Mouse (Mus musculus): ENCODE measurements around the gene Rtp4.

Gene Rtp4

DNA sequence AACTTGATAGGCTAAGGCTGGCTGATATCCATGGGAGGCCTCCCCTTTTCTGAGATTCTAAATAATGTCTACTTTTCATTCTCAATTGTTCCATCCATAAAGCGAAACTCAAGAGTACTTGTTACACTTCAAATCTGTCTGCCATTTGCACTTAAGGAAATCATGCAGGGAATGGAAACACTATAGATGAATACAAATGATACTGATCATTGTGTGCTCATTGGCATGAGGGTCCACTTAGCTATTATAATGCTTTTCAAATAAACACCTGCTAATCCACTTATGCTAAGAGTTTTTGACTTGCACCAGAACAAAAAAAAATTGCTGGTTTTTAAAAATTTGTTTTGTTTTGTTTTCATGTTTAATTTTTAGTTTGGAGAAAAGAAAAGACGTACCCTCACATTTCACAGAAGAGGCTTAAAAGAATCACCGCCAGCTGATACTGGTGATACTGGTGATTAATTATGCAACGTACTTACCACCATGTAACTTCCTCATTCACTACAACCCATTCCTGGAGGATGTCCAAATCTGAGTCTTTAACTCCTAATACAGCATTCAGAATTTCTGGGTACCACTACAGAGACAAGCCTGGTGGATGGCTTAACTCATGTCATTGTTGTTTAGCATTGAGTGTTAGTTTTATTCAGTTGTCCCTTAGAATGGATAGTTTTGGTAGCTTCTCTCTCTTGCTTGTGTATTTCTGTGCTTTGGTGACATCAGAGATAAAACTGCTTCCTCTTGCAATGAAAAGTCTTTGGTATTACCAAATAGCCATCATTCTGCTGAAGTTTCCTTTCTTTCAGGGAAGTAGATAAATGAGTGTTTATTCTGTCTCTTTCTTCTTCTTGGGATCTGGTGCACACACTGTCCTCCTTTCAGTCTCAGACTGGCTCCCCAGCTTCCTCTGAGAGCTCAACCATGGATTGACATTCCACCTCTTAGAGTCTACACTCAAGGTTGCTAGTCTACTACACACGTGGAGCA, 71.3 kb downstream of the Rtp4 start:
- DNase-seq (ENCODE audit: low spot score): no peak

DNA sequence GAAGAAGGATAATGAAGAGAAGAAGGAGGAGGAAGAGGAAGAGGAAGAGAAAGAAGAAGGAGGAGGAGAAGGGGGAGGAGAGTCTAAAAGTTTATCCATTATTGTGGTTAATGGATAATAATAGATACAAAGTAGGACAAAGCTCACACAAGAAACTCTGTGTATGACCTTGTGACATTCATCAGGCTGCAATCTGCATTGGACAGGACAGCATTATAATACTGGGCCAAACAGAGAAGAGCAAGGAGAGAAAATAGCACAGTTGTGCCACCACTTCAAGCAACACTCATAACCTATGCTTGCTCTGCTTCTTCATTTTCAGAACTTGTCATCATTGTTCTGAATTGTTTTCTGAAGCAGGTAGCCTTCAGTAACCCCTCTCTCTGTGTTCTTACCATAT, 72.4 kb downstream of the Rtp4 start:
- DNase-seq (ENCODE audit: low spot score): no peak

DNA sequence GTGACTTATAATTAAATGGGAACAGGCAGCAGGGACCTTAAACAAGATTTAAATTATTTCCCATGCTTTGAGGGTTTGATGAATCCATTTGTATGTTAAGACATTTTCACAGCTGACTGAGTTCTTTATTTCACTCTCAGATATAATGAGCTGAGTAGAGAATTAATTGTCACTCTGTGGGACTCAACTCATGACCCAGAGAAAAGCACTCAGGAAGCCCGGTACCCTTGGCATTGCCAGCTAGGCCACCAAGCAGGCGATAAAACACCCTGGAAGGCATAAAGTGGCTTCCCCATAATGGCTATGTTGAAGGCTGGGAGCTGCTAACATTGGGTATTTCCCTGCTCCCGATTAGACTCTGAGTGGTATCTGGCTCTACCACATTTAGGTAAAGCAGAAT, 76.6 kb downstream of the Rtp4 start:
- DNase-seq (ENCODE audit: low spot score): no peak

- DNase-seq (ENCODE audit: low spot score): no peak
Measured at GRCm38 (mm10) chr16:23597968-23598367, 77.9 kb downstream of the Rtp4 start.

DNA sequence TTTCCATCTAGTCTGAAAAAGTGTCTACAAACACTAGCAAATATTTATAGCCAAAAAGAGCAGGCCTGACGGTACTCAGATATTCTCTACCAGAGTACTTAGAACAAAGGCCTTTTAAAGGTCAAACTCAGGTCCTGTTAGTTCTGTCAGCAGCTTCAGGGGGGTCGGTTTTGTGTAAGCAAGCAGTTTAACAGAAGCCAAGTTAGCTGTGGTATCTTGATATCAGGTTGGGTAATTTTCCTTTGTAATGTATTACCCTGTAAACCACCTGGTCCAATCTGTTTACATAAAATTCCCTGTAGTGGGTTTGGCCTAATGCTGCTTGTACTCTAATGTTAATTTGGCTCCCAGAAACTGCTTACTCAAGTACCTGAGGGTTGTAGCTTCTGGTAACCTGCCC, 86.1 kb downstream of the Rtp4 start:
- DNase-seq (ENCODE audit: low spot score): no peak

DNA sequence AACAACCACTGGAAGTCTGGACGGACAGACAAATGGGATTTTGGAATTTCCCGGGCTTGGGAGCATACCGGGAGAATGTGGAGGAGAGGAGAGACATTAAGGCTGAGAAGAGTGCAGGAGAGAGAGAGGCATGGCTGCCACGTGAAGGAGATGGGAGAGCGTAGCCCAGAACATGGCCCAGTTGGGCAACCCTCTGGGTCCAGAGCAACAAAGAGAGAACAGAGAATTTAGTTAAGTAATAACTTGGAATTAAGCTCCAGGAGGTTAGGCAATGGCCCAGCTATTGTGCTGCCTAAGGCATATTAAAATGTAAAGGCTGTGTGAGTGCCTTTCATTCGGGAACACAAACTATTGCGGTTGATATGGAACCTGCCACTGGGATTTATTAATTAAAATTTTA, 86.6 kb downstream of the Rtp4 start:
- no peak for DNase-seq (ENCODE audit: low spot score)

DNA sequence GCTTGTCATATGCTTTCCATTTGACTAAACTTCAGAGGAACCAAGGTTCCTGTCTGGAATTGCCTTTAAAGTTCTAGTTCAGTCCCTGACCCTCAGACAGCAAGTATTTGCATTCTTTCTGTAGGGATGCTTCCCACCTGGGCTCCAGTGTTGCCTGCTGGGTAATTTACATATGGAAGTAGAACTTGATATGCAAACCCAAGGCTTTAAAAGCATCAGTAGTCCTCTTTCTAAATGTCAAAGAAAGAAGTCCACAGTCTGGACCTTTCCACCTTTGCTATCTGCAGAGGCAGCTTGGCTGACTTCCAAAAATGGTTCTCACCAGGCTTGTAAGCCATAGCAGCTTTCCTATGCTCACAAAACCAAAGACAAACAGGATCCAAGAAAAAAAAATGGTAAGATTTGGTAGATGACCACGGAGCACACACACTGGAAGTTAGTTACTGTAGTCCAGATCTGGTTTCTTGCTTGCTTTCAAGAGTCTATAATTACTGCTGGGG, 87.9 kb downstream of the Rtp4 start:
- DNase-seq (ENCODE audit: low spot score): no peak

DNA sequence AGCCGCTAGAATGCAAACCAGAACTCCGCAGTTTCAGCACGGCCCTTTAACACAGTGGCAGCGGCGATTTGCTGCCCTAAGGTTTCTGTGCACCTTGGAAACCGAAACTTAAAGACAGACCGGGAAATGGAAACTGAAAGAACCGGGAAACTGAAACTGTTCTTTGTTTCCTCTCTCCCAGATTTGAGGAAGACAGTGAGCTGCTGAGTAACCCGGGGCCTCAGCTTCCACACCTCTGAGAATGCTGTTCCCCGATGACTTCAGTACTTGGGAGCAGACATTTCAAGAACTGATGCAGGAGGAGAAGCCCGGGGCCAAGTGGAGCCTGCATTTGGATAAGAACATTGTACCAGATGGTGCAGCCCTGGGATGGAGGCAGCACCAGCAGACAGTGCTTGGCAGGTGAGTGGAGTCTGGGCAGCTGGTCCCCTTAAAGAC, 89.7 kb downstream of the Rtp4 start:
- DNase-seq (ENCODE audit: low spot score): peak; percentile 72

- DNase-seq (ENCODE audit: low spot score): no peak
Measured at GRCm38 (mm10) chr16:23624205-23624604, 104.1 kb downstream of the Rtp4 start.

DNA sequence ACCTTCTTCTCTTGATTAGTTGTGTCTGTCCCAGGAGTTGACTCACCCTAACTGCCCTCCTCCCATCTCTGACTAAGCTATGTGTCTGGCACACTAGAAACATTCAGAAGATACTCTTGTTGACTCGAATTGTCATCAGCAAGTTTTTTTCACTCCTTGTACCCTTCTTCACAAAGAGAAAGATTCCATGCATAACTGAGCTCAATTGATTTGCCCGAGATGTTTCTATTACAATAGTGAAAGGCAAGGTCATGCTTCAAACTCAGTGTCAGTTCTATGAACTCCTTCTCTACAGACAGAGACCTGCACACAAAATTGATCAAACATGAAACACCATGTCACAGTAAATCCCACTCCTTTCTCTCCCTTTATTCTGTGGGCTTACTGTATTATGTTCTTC, 111.4 kb downstream of the Rtp4 start:
- no peak for DNase-seq (ENCODE audit: low spot score)

- DNase-seq (ENCODE audit: low spot score): peak; percentile 12
Measured at GRCm38 (mm10) chr16:23632681-23633080, 112.6 kb downstream of the Rtp4 start.

DNA sequence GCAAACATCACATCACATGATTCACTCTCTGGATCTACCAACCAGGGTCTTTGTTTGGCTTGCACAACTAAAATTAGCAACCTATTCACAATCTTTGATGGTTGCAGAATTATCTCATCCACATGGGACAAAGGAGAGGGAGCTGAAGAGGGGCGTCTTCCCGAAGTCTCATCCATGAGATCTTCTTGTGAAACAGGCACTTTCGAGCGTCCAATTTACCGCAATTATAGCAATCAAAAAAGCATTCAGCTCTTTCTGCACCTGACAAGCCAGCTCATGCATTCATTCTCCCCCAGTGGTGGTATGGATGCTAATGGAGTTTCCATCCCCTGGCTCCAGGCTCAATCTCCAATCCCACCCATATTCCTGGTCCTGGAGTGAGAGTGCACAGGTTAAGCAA, 132.9 kb downstream of the Rtp4 start:
- no peak for DNase-seq (ENCODE audit: low spot score)

GRCm38 (mm10) chr16:23653479-23653878, 133.4 kb downstream of the Rtp4 start:
- no peak for DNase-seq (ENCODE audit: low spot score)

DNA sequence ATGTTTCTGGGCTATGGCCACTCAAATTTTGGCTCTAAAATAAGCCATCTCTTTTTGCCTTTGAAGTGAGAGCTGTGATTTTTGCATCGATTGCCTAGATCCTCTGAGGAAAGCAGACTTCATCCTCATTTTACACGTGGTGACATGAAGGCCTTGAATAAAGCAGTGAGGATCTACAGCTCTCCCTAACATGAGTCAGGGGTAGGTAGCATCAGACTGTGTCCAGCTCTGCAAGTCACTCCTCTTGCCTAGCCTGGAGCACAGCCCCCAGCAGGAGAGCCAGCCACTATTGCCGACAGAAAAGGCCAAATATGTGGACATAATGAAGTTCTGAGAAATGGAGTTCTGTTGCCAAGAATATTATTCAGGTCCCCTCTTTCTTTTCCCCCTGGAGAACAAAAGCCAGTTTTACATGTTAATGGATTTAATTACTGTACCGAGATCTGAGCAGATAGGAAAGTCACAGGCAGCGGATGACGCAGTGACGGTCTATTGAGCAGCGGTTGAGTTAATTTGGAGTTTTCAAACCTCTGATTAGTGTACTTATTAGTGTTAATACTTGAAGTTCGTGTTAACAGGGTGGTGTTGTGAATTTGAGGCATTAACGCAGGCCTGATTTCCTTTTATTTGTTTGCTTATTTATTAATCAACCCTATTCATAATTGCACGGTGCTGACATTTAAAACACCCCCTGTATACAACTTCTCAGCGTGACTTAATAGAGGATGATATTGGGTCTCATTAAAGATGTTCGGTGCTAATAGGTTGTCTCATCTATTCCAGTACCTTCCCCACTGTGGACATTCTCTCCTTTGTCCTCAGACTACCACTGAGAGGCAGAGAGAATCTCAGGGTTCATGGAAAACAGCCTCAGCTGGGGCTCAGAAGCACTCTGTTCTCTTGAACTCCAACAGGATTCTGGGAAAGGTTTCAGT, 139.8 kb downstream of the Rtp4 start:
- DNase-seq (ENCODE audit: low spot score): no peak

All from T-cell, adult 2 months (primary cell).